Mouse (Mus musculus) thymus, adult 18-20 months (tissue): Measurements from ENCODE around the gene Asic2.

Experiments used
- DNase-seq, 2 experiments: peaks; one replicate each; pipeline ENCODE4 v3.0.0; 2022; ENCODE audit warnings: mixed read lengths in 2 of 2

Asic2 gene

DNA sequence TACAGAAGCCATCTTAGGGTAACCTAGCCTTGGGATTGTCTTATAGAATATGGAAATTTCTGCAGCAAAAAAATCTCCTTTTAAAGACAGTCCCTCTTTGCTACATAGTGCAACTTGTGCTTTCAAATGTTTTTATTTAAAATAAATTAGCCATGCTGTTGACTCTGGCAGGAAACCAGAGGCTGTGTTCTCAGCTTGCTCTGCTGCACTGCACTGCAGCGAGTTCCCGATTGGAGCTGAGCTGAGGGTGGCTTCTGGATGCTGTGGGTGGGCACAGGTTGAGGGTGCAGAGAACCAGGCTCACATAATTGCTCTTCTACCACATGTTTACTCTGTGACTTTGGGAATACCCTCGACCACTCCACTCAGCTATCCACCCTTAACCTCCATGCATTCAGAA is 889.0 kb downstream of the Asic2 start:
- DNase-seq: no peak

DNA sequence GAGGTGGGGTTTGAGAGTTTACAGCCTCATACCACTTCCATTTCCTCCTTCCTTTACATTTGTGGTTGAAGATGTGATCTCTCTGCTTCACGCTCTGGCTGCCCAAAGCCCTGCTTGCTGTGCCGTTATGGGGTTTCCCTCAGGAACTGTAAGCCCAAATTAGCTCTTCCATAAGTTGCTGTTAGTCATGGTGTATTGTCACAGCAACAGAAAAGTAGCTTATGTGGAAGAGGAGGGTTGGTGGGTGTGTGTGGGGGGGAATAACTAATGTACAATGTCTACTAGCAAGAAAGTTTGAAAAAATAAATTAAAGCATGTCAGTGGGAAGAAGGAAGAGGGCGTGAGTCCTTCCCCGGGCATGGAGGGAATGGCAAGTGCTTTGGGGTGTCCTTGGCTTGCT is 896.4 kb downstream of the Asic2 start:
- DNase-seq: no peak

DNA sequence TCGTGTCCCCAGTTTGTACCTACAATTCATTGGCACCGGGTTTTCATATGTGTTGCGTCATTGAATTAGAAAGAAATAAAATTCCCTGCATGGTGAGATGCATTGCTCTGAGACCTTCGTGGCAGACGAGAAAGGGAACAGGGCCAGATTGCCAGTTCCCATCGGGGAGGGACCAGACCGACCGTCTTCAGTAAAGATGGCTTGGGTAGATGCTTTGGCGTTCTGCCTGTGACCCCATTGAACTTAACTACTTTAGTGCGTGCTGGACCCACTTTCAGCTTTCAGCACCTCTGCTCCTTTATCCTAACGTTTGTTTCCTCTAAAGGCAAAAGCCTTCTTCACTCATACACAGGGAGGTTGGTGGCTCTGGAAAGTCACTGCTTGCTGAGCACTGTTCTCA is 902.9 kb downstream of the Asic2 start:
- DNase-seq: no peak

DNA sequence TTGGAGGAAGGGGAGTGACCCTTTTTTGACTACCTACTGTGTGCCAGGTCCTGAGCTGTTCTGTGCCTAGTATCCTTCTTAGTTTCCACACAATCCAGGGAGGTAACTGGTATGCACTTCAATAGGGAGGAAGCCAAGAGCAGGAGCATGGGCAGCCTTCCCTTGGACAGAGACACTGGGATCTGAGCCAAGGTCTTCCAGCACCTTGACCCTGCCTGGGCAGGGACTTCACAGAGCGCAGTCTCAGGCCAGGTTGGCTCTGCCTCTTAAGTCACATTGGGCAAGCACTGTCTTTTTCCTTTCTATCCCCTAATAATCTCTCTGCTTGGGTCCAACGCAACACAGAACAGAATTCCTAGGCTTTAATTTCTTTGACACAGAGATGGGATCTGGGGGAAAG is 904.3 kb downstream of the Asic2 start:
- no peak for DNase-seq

DNA sequence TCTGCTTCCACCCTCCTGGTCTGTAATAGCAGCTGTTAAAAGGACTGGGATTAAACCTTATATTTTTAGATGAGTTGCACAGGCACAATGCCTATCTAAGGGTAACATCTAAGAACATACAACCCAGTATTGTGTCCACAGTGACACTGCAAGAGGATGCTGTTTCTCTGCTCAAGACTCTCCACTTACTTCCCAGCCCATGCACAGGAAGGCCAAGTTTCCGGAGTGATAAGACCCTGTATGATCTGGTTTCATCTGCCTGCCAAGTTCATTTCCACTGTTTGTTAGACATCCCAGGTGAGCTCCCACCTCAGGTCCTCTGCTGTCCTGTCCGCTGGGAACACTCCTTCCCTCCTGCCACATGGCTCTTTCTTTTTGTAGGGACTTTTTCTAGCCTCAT is 908.2 kb downstream of the Asic2 start:
- no peak for DNase-seq

DNA sequence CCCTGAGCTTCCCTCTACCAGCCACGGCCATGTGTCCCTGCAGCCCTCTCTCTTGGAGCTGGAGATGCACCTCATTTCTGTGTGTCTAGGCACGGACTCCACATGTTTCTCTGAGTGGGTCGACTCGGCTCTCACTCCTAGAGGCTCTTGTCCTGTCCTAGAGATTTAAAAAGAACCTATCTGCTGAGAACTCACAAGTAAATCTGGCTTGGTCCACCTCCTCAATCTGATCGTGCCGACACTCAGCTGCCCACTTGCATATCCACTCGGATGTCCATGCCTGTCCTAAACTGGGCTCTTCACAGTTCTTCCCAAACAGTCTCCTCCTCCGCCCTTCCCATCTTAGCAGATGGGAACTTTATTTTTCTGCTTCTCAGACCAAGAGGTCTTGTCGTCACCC is 908.7 kb downstream of the Asic2 start:
- no peak for DNase-seq

DNA sequence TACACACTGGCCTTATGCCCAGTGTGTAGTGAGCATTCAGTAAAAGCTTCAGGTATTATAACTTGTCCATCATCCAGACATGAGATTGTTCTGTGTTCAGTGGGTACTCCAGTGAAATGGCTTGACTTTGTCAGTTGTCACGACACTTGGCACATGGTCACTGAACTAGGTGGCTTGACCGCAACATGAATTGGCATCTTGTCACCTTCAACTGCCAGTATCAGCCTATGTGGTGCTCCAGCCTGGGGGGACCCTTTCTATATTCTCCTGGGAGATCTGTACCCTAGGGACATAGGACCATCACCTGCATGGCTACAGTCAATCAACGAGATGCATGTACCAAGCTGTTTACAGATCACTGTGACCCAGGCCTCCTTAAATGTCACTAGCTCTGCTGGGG is 910.8 kb downstream of the Asic2 start:
- DNase-seq: no peak

DNA sequence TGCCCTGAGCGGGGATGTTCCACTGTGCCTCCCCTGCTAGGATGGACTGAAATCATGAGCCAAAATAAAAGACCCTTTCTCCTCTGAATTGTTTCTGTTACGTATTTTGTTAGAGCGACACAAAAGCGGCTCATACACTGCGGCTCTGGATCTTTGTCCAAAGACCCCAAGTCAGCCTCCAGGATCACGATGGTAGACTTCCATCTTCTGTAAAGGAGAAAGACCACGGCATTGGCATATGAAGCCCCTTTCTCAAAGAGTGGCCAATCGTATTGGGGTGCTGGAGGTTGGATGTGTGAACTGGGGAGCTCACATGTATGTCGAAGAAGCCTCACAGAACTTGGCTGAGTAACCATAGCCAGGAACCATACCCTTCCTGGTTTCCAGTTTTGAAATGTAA is 911.5 kb downstream of the Asic2 start:
- no peak for DNase-seq

DNA sequence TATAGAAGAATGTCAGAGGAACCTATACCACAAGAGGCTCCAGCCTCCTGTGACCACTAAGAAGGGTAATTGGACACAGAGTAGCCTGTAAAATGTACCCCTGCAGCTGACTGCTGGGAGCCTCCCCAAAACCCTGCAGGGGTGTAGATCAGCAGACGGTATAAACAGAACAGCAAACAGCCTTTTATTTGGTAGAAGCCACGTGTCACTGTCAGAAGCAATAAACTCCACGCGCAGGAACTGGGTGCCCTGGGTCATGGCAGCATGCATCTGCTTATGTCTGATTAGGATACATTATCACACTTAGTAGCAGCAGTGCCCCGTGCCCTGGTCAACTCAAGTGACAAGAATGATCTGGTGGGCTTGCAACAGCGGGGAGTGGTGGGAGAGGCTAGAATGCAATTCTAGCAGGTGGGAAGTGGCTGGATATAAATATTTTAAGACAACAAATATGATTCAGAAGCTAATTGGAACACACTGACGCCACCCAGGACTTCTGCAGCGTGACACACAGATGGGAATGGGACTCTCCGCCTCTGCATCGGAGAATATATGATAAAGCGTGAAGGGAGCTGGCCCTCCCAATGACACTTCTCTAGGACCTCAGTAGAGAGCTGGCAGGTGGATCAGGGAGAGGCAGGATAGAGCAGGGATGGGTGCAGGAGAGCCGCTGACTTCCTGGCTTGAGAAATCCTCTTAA is 912.7 kb downstream of the Asic2 start:
- no peak for DNase-seq

DNA sequence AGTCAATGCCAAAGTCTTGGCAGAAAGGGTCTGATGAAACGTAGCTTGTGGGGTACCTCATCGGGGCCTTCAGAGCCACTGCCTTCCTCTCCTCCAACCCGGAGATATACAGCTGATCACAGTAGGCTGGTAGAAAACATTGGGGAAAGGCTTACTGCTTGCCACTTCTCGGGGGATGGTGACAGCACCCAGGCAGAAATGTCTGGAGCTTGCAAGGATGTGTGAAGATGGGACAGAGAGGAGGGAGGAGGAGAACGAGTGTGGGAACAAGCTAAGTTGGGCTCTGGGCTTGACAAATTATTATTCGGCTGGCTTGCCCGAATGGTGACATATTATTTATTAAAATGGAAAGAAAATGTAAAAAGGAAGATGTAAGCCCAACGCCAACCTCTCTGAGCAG is 914.4 kb downstream of the Asic2 start:
- no peak for DNase-seq

DNA sequence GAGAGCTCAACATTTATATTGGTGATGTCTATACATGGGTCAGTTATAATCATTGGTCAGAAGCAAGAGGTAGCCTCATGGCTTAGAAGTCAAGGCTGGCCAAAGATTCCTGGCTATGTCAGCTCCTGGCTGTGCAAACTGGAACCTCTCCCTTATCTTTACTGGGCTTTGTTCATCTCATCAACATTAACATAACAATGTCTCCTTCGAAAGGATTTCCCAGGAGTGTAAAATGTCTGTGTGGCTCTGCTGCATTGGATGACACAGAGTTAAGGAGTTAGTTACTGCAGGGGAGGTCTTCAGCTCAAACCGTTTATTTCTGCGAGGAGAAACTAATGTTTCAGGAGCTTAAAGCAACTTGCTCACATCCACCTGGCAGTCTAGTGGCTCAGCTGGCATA is 926.6 kb downstream of the Asic2 start:
- DNase-seq: no peak

DNA sequence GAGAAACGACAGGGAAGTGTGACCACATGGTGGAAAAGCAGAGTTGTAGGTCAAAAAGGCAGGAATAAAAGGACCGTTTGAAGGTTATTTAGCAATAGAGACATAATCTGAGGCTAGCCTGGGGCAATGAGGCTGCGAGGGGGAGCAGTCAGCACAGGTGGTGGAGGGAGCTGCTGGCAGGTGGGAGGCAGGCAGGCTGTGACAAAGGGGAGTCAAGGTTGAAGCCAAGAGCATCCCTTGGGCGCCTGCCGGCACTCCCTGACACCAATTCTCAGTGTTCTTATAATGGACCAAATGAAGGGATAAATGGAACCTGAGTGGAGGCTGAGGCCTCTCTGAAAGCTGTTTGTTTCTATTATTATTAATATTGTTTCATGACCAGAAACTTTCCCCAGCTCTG is 928.3 kb downstream of the Asic2 start:
- DNase-seq: no peak

DNA sequence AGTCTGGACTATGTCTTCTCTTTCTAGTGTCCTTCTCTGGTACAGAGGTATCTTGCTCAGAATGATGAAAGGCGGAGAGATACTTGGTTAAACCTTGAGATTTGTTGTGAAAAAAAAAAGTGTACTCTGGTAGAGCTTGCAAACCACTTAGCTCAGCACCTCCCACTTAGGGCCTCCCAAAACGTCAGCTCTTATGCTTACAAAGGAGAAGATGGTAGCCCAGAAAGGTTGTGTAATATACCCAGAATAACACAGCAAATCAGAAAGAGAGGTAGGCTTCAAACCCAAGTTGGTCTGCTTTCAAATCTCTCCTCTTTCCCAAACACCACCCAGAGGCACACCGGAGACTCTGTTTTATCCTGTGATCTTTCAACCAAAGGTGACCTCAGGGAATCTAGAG is 936.1 kb downstream of the Asic2 start:
- DNase-seq: no peak

DNA sequence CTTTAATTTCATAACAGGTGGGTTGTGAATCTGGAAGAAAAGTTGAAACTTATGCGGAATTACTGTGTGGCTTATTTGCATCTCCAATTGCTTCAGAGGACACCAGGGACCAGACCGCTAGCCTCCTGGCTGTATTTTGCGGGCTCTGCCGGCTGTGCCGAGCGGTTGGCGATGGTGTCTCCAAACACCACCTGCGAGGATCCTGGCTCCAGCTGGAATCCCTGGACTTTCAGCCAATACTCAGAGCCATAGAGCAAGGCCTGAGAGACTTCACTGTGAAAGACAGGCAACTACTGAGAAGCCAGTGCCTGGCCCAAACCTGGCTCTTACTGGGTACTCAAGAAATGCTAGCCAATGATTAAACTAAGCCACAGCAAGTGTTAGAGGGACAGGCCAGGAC is 953.5 kb downstream of the Asic2 start:
- no peak for DNase-seq

DNA sequence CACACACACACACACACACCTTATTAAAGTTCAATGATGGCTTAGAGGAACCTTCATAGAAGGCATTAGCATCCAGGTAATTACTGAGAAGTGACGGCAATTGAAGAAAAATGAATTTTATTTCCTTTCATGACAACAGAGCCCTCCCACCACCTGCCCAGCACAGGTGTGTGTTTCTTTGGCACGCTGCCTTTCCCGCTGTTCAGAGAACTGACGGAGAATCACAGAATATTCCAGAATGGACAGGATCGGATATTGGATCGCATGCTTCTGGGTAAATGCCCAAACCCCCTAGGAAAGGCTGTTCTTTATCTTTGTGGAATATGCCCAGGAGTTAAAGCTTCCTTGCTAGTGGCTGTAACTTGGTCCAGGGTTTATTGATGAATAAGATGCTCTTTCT is 954.8 kb downstream of the Asic2 start:
- DNase-seq: no peak

DNA sequence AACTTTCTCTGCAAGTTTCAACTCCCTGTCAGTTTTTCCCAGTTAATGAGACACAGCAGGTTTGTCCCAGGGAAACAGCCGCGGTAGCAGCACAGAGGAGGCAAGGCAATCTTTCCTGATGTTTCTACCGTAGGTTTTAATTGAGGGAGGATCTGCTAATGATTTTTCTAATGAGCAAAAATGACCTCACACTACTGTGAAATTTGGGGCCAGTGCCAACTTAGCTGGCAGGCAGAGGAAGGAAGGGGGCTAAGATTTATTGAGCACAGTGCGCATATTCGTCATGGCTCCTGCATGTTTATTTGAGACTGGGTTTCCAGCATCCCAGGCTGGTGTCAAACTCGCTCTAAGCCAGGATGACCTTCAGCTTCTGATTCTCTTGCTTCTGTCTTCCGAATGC is 957.5 kb downstream of the Asic2 start:
- no peak for DNase-seq

DNA sequence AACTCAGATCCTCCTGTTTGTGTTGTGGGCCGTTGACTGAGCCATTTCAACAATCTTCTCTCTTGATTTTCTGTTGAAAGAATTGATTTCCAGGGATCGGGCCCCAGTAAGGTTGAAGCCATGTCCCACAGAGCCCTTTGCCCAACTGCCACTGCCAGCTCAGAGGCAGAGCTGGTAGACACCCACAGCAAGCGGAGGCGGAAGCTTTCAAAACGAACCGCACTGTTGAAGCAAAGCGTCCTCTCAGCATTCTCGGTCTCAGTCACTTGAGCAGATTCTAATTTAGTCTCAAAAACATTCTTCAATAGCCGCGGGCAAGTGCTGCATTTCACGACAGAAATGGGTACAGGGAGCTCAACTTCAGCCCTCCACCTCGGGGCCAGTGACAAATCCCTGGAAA is 958.9 kb downstream of the Asic2 start:
- no peak for DNase-seq

DNA sequence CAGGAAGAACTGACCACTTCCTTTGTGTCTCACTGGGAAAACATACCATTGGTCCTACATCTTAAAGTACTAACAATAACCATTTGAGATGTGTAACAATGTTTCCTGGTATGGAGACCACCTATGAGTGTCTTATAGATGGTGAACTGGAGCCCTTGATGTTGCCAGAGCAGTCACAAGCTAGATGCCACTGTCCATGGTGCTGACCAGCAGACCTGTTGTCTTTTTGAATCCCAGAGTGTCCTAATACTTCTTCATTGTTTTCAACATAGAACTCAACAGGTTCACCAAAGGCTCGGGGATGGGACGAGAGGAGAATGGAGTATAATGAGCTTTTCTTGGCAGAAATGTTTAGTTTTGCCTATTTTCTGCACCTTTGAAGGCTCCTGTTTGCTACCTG is 962.4 kb downstream of the Asic2 start:
- no peak for DNase-seq

DNA sequence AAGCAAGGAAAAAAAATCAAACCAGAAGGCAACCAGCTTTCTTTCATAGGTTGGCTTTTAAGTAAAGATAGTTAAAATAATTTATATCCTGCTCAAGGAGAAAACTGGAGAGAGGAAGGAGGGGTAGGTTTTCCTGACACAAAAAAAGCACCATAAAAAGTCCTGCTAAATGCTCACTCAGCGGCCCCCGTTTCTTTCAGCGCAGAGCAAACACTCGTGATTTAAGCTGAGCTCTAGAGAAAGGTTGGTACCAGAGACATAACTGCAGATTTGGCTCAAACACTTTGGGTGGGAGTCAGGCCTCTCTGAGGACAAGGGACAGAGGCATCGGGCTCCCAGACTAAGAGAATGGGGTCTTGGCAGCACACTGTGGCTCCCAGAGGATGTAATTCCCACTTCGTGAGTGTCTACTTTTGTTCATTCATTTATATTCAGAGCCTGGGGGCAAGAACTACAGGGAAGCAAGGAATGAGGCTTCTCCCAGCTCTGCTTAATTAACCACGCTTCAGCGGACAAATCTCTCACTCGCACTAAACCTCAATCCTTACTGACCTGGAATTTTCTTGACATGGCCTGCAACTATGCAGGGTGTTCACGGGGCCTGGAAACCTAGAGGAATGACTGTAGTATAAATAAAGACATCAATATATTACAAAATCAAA is 965.4 kb downstream of the Asic2 start:
- DNase-seq: no peak

DNA sequence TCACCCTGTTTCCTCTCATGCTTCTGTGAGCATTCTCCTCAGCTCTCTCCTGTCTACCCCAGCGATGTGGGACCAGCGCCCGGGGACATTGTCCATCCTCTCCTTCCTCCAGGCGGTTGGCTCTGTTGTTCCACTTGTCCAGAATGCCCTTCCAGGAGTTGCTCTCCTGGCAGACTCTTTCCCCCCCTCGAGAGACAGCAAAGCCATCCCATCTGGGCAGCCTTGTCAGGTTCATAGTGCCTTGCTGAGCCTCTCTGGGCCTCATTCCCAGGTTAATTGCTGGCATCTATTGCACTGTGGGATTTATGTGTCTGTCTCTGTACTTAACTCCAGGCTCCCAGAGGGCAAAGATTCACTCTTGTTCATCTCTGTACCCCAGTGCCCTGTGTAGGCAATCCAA is 972.6 kb downstream of the Asic2 start:
- DNase-seq: no peak

DNA sequence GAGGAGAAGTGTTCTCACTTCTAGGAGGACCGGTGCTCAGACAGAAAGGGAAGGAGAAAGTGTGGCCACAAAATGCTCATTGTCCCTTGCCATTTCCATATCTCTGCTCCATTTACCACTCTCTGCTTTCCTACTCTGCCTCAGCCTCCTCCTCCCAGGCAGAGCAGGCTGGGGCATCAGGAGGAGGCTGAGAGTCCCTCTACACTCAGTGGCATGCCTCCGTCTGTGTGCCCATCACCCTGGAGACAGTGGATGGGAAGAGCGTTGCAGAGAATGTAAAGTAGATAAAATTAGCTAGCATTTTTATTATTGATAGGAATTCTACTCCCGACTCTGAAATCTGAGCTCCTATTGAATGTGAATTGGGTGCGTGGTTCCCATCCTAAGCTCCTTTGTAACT is 984.7 kb downstream of the Asic2 start:
- DNase-seq: no peak

DNA sequence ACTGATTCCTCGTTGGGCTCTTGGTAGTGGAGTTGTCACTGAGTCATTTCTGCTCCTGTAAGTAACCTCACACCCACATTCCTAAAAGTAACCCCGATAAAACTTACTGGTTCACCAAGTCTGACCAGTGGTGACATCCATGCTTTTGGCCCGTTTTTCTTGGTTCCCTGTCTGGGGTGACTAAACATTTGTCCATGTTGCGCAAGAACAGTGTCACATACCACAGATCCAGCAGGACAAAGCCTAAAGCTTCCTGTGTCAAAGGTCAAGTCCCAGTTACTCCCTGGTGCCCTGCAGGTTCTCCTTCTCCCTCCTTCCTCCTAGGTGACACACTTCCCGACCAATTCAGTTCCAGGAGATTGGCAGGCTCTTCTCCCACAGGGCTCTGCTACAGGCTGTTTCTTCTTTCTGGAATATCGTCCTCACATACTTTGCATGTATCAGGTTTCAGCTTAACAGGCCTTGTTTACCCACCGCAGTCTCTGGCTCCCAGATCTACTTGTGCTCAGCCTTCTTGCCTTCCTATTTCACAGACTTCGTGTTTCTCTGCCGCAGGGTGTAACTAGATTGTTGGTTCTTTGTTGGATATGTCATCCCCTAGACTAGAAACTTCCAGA is 991.9 kb downstream of the Asic2 start:
- DNase-seq: no peak

DNA sequence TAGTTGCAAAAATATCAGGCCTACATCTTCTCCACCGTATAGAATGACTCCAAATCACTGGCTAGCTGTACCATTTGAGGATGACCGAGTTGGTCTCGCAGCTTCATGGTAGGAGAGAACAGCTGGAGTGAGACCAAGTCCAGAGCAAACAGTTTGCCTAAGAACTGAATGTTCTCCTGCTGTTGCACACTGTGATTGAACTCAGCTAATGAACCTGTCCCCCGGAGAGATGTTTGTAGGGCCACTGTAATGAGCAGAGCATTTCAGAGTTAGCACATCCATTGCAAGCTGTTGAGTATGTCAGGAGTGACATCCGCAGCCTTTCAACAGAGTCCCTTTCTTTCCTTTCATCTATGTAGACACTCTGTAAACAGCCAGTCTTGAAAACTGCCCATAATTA is 993.6 kb downstream of the Asic2 start:
- DNase-seq: no peak

DNA sequence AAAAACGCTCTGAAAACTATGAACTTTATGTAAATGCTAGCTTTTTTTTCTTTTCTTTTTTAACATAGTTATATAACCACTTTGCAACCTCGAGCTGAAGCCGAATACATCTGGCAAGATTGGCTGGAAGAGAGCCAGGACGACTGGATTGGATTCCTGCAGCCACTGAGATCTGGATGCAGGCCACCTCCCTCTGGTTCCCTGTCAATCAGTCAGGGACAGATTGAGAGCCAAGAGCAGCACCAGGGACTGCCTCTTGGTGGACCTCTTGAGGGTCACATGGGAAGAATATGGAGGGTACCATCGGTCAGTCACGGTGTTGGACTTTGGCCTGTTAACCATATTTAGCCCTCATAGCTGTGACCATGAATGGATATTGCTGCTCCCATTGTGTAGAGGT is 994.3 kb downstream of the Asic2 start:
- DNase-seq: no peak

DNA sequence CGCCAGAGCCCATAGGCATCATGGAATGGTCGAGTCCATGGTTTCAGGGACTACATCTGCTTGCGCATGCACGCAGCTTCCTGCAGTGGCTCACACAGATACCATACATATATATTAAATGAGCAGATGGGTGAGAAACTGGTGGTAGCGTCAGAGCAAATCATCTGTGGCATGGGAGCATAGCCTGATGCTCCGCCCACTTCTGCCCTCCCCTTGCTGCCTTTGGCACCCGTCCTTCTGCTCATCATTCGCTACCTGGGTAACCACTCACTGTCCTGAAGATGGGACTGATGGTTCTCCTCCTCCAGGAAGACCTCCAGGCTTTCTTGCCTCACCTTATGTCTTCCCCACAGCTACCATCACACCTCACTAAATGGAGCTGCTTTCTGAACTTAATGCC is 995.0 kb downstream of the Asic2 start:
- DNase-seq: no peak
